Mouse (Mus musculus) left cerebral cortex, postnatal 36 days (tissue): ENCODE results near the gene Pjvk. TPM values are rescaled to one million over a fixed set of nuclear protein-coding genes. Genes with fewer than 3 reads are reported as not detected.

ENCODE experiments used
- DNase-seq, 2 experiments: peaks; one replicate each; pipeline ENCODE4 v3.0.0; 2021 to 2022; ENCODE audit warnings: low spot score in 2 of 2, mixed read lengths in 1 of 2
- intact Hi-C: fragments of 180-260 bp; cut with DNase I; formaldehyde crosslinking; loops from one replicate; pipeline ENCODE4 v1.15.1; 2025
- total RNA-seq, 2 experiments: library from RNA; stranded (reverse); gene quantifications; 2 replicates each; pipeline ENCODE4 v1.2.3; 2021

The Pjvk gene
- total RNA-seq, 2 experiments from 2014 or later = 0.35 TPM; not detected in 1

DNA sequence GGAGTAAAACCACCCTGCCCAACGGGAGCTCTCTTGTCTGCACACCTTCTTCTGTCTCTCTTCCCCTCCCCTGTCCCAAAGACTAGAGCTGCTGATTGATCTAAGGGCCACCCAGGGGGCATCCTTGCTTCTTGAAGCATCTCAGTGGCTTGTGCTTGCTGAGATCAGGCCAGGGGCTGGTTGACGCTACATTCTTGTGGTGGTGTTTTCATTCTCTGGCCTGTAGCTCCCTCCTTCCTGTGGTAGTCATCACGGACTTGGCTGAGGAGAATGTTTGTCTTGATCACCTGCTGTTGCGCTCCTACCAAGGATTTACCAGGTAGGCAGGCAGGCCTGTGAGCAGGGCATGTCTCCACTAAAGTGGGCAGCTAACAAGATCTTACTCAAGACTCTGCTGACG, 54.5 kb downstream of the Pjvk start:
- intact Hi-C loops = no loop called here
- DNase-seq = no peak

DNA sequence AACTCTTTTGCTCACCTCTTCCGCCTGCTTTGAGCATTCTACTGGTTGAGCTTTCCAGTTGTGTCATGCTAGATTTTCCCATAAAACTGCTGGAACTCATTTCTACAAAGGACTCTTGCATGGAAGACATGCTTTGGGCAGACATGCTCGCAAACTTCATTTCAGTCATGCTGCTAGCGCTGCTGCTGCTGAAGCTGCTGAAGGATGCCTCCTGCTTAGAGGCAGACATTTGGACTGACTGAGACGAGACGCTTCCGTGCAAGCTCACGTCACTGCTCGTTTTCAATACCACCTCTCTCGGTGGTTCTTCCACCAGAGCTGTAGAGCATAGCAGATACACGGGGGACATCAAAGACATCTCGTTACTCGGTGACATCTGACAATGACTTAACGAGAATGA, 57.4 kb downstream of the Pjvk start:
- intact Hi-C loops = no loop called here
- DNase-seq = no peak

Other genes starting within 250 kb of the Pjvk start
- 10 to 100 TPM; 43.0 to 60.1 TPM for gene Osbpl6, start 242.0 kb upstream of the Pjvk start, total RNA-seq
- 10 to 100 TPM; 13.7 to 14.6 TPM for gene Prkra, start 461 bp upstream of the Pjvk start, total RNA-seq
- 1 to 10 TPM; 3.6 to 6.1 TPM for gene Fkbp7, start 24.6 kb downstream of the Pjvk start, total RNA-seq
- 10 to 100 TPM; 36.4 to 38.9 TPM for gene Plekha3, start 26.8 kb downstream of the Pjvk start, total RNA-seq